Mouse (Mus musculus) brain, embryonic 14.5 days (tissue): ENCODE measurements around the gene Fam13a.

Experiments used
- CTCF ChIP-seq: fragments of 200-500 bp; IDR thresholded peaks from 2 replicates; pipeline ENCODE4 v1.5.1; 2012; ENCODE audit warnings: inconsistent platforms, mild to moderate bottlenecking, moderate library complexity, borderline replicate concordance; ENCODE audit not compliant: insufficient read depth, insufficient read length; ENCODE audit errors: extremely low read depth
- POLR2A ChIP-seq: fragments of 200-500 bp; IDR thresholded peaks from 2 replicates; pipeline ENCODE4 v1.6.1; 2012; ENCODE audit warnings: mild to moderate bottlenecking, inconsistent platforms, borderline replicate concordance; ENCODE audit not compliant: poor library complexity, insufficient read depth, insufficient read length, severe bottlenecking; ENCODE audit errors: extremely low read depth

DNA sequence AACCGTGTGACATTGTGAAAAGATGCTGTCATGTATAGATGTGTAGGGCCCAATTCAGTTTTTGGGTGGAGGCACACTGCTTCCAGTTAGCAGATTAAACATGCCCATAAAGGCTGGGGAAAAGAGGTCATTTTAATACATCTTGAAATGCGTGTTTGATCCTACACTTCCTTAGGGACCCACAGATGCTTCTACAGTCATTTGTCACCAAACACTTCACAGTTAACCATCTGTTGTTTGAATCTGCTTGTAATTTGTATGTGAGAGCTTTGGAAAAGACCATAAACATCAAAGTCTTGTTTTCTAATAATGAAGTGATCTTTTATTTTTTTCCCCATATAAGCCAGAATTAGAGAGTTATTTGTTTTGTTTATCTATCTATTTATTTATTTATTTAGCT is 116.6 kb downstream of the Fam13a start:
- TF ChIP-seq CTCF (no peak), POLR2A (no peak)
